Mouse (Mus musculus) erythroblast, embryonic 14.5 days (primary cell): ENCODE data around the gene Amt. TPM values are rescaled to one million over a fixed set of nuclear protein-coding genes. Genes with fewer than 3 reads are reported as not detected.
A peak's percentile ranks its signal among the peaks of the same experiment; 100 is the strongest.
"Not testable (repeated sequence)": the region's sequence is repeated elsewhere in the genome, so short reads cannot be mapped to it uniquely, and the experiment has no call there.

ENCODE experiments used
- H3K27me3 ChIP-seq: 2 replicates; pipeline ENCODE4 v1.6.1; 2012; ENCODE audit warnings: inconsistent platforms; ENCODE audit not compliant: control insufficient read depth
- H3K36me3 ChIP-seq: 2 replicates; pipeline ENCODE4 v1.6.1; 2012; ENCODE audit warnings: mild to moderate bottlenecking, inconsistent platforms; ENCODE audit not compliant: control insufficient read depth
- H3K4me1 ChIP-seq: 2 replicates; pipeline ENCODE4 v1.6.1; 2012; ENCODE audit warnings: inconsistent platforms; ENCODE audit not compliant: control insufficient read depth
- H3K4me3 ChIP-seq: replicated peaks from 2 replicates; pipeline ENCODE3; 2012; ENCODE audit warnings: moderate library complexity, mild to moderate bottlenecking, inconsistent platforms
- H3K9me3 ChIP-seq: 2 replicates; pipeline ENCODE4 v1.6.1; 2012; ENCODE audit warnings: low read length, inconsistent platforms, mixed read lengths; ENCODE audit not compliant: control insufficient read depth
- GATA1 ChIP-seq: IDR thresholded peaks from 2 replicates; pipeline ENCODE4 v1.6.1; 2012; ENCODE audit warnings: low read length, inconsistent platforms, mixed read lengths
- TAL1 ChIP-seq: IDR thresholded peaks from 3 replicates; pipeline ENCODE4 v1.6.1; 2012; ENCODE audit warnings: low read length, inconsistent platforms, mixed read lengths
- polyA plus RNA-seq: library from polyadenylated mRNA; stranded (reverse); fragments of >175 nt; gene quantifications from 2 replicates; pipeline ENCODE4 v1.2.3, GENCODE M21; 2012

Amt gene
- polyA plus RNA-seq, 1 experiment = not detected

GRCm38 (mm10) chr9:108264191-108264921 lies 32.3 kb upstream of the Amt start:
- H3K36me3 ChIP-seq = no peaks in the 10 kb centered on the region
- no peaks in the 10 kb centered on the region for H3K9me3 ChIP-seq
- H3K4me1 ChIP-seq = peaks cover 47% of the 10 kb centered on the region
- peaks cover 4% of the 10 kb centered on the region; the same call in 1 of the 2 replicates for H3K27me3 ChIP-seq
- peak overlapping the region; percentile 93 for H3K4me3 ChIP-seq
- TF ChIP-seq GATA1 = no peak
- no peak for TF ChIP-seq TAL1

DNA sequence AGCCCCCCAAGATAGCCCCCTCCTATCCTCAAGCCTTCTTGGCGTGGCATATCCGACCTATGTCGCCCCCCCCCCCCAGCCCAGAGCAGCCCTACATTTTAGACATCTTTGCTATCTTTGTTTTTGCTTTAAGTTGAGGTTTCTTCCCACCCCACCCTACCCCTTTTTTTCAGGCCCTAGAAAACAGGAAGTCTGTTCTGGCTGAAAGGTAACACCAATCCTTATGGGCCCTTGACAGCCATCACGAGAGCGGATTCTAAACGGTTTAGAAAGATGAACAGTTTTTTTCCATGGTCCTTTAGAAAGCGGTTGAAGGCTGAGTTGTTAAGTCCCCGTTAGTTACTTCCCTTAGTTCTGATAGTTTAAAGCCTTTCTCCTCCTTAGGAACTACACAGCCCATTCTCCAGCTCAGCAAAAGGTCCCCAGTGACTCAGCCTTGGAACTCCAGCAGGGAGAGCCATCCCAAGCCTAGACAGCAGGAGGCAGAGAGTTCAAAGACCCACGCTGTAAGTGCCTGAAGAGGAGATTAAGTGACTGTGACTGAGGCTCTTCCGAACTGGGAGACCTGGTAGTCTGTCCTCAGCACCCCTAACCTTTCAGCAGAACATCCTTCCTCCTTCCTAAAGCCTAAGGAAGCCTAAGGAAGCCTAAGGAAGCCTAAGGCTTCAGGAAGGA lies 30.3 kb upstream of the Amt start:
- TF ChIP-seq TAL1 = no peak
- no peak for TF ChIP-seq GATA1
- Histone ChIP-seq H3K27me3 (peaks cover 6% of the 10 kb centered on the region; the same call in 1 of the 2 replicates), H3K36me3 (no peaks in the 10 kb centered on the region), H3K4me1 (peaks cover 39% of the 10 kb centered on the region), H3K4me3 (no peak overlapping the region), H3K9me3 (no peaks in the 10 kb centered on the region)

GRCm38 (mm10) chr9:108267691-108268090 lies 29.0 kb upstream of the Amt start:
- peaks cover 14% of the 10 kb centered on the region for H3K27me3 ChIP-seq
- H3K4me3 ChIP-seq = no peak overlapping the region
- H3K36me3 ChIP-seq = no peaks in the 10 kb centered on the region
- peaks cover 26% of the 10 kb centered on the region for H3K4me1 ChIP-seq
- no peaks in the 10 kb centered on the region for H3K9me3 ChIP-seq
- TF ChIP-seq TAL1 (no peak), GATA1 (no peak)

DNA sequence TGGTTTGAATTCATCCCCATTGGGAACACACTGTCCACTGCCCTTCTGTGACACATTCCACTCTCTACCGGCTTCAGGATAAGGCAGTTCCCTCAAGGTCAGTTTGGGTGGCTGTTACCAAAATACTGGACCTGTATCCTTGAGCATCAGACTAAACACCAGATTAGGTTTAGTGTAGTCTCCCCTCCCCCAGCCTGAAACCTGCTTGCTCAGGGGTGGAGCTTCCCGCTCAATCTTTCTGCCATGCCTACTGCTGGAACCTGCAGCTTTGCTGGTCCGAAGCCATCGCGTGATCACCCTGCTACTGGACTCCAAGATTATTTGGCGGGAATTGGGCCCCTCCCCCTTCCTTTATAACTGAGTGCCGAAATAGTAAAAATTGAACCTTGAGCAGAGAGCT lies 28.0 kb upstream of the Amt start:
- H3K4me3 ChIP-seq, H3K36me3 ChIP-seq, H3K9me3 ChIP-seq: not testable (repeated sequence)
- Histone ChIP-seq H3K4me1 (peaks cover 15% of the 10 kb centered on the region), H3K27me3 (peaks cover 20% of the 10 kb centered on the region)

GRCm38 (mm10) chr9:108271941-108272340 lies 24.7 kb upstream of the Amt start:
- Histone ChIP-seq H3K27me3 (peaks cover 32% of the 10 kb centered on the region), H3K36me3 (no peaks in the 10 kb centered on the region), H3K9me3 (no peaks in the 10 kb centered on the region), H3K4me3 (no peak overlapping the region), H3K4me1 (peaks cover 3% of the 10 kb centered on the region)
- no peak for TF ChIP-seq TAL1
- TF ChIP-seq GATA1 = no peak

- no peak overlapping the region for H3K4me3 ChIP-seq
- H3K9me3 ChIP-seq = no peaks in the 10 kb centered on the region
- peaks cover 3% of the 10 kb centered on the region for H3K4me1 ChIP-seq
- H3K27me3 ChIP-seq = peaks cover 30% of the 10 kb centered on the region
- TF ChIP-seq TAL1 (no peak), GATA1 (no peak)
- H3K36me3 ChIP-seq = no peaks in the 10 kb centered on the region
Observed at GRCm38 (mm10) chr9:108272691-108273090, 24.0 kb upstream of the Amt start.

- no peaks in the 10 kb centered on the region for H3K9me3 ChIP-seq
- peaks cover 30% of the 10 kb centered on the region for H3K27me3 ChIP-seq
- H3K4me1 ChIP-seq = peaks cover 3% of the 10 kb centered on the region
- no peak for TF ChIP-seq GATA1
- TF ChIP-seq TAL1 = no peak
- H3K36me3 ChIP-seq = no peaks in the 10 kb centered on the region
- no peak overlapping the region for H3K4me3 ChIP-seq
Observed at GRCm38 (mm10) chr9:108273485-108273884, 23.2 kb upstream of the Amt start.

DNA sequence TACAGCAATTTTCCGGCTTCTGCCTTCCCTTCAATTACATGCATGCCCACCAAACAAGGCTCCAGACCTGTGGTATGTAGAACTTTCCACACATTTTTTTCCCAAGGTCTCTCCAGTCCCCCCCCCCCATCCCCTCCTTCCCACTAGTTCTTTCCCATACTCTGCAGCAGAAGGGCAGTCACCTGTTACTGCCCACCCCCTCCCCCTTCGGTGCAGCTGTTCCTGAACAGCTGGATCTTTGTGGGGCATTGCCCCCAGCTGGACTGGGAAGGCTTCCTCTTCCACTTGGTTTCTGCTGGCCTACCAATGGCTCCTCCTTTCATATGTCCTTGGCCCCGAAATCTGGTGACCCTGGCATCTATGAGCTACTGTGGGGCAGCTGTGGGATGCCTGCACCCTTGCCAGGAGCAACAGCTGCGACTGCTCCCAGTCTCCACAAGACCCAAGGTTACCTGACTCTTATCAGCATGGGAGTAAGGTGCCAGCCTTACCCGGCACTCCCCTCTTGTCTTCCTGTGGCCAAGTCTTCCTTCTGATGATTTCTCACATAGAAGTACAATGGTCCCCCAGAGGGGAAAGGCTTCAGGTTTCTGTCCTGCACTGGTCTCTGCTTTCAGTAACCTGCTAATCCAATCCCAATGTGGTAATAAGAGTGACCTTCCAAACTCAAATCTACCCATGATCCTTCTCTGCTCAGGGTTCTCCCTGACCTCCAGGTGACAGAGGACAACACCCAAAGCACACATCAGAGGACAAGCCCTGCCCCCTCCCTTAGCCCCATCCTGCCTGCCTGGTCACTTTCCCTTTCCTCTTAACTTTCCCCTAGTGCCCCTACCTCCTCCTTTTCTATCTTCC lies 21.9 kb upstream of the Amt start:
- H3K9me3 ChIP-seq = no peaks in the 10 kb centered on the region
- H3K27me3 ChIP-seq = peaks cover 30% of the 10 kb centered on the region
- no peak overlapping the region for H3K4me3 ChIP-seq
- no peaks in the 10 kb centered on the region for H3K36me3 ChIP-seq
- TF ChIP-seq GATA1 = no peak
- no peak for TF ChIP-seq TAL1
- H3K4me1 ChIP-seq = no peaks in the 10 kb centered on the region

- Histone ChIP-seq H3K27me3 (peaks cover 29% of the 10 kb centered on the region), H3K4me3 (no peak overlapping the region), H3K9me3 (no peaks in the 10 kb centered on the region), H3K4me1 (no peaks in the 10 kb centered on the region), H3K36me3 (no peaks in the 10 kb centered on the region)
- TF ChIP-seq TAL1 (no peak), GATA1 (no peak)
Observed at GRCm38 (mm10) chr9:108275331-108275659, 21.4 kb upstream of the Amt start.
